Mouse (Mus musculus): Measurements from ENCODE around the gene Nop53.

DNA sequence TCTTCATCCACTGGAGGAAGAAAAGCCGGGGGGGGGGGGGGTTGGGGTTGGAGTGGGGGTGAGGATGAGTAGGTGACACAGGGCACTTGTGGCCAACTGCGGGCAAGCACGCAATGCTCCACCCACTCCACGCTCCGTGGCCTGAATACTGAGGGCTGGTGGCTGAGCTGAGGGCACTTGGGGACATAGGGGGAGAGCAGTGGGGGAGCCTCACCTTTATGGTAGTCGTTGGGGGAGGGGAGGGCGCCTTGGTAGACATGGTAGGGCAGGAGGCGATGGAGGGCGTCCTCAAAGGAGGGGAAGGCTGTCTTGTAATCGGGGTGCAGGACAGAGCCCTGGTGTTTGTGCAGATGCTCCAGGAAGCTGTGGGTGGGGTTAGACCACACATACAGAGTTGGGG, 29.6 kb upstream of the Nop53 start:
- no peak for TF ChIP-seq EP300 (optimal IDR thresholded peaks at IDR 0.05)
- TF ChIP-seq CTCF (IDR thresholded peaks at IDR 0.05; ENCODE audit: low read depth): no peak
